8 mouse cellular contexts compared by ENCODE assay signal in the genomic region with DNA sequence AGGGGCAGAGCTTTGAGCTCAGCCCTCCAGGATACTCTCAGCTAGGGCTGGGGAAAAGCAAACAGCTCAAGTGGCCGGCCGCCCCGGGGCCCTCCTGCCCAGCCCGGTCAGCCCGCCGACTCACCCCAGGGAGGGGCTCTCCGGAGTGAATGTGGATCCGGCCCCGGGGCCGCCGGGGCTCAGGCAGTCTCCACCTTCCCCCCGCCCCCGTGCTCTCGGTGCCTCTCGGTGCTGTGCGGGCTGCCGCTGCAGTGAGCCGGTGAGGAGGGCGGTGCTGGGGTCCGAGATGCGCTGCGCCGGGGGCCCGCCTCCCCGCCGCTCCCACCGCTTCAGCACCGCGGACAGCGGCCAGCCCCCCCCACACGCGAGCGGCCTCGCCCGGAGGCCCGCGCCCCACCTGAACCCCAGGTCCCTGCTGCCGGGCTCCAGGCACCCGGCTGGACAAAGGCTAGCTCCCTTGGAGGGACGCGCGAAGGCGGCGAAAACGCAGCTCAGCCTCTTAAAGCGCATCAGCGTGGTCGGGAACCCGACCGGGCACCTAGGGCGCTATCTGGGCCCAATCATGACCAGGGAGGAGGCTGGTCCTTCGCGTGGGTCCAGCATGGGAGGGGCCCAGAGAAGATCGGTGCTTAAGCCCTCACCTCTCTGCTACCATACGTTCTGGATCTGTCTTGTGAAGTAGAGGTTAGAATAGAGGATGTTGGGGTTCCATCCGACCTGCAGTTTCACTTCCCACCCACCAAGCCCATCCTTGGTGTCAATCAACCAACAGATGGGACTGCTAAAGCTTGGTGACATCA.
DNase-seq lines count a peak whose midpoint lies in the region; ATAC-seq and TF ChIP-seq lines count a peak whose summit lies in the region.

No protein-coding gene starts in this region.

- H3K9ac ChIP-seq in embryonic facial prominence, embryonic 14.5 days (ENCODE audit: low read depth, low read length) = peak overlapping the region; percentile 34; the same call in 1 of the 2 replicates
- H3K9ac ChIP-seq in stomach, embryonic 14.5 days (replicated peaks; ENCODE audit: low read depth, low read length) = no peak overlapping the region

- no peaks in the 10 kb centered on the region for H3K9me3 ChIP-seq in embryonic facial prominence, embryonic 14.5 days (ENCODE audit: control insufficient read depth, low read length)
- H3K9me3 ChIP-seq in stomach, embryonic 14.5 days (ENCODE audit: control insufficient read depth, low read depth, low read length) = no peaks in the 10 kb centered on the region

- peak overlapping the region; percentile 57 for H3K4me3 ChIP-seq in layer of hippocampus, adult 2 months
- peak overlapping the region; percentile 34 for H3K4me3 ChIP-seq in embryonic facial prominence, embryonic 14.5 days (ENCODE audit: low read depth, low read length)
- H3K4me3 ChIP-seq in stomach, embryonic 14.5 days (ENCODE audit: low read depth, low read length) = peak overlapping the region; percentile 27; the same call in 1 of the 2 replicates

- 0 out of 2 replicates have a peak, but pooled peaks cover 3% of the 10 kb centered on the region for H3K4me1 ChIP-seq in embryonic facial prominence, embryonic 14.5 days (ENCODE audit: control insufficient read depth, insufficient read depth, low read length)
- H3K4me1 ChIP-seq in stomach, embryonic 14.5 days (ENCODE audit: control insufficient read depth, insufficient read depth, low read length) = no peaks in the 10 kb centered on the region

- peak overlapping the region; percentile 88 for H3K27ac ChIP-seq in layer of hippocampus, adult 2 months
- H3K27ac ChIP-seq in embryonic facial prominence, embryonic 14.5 days (replicated peaks; ENCODE audit: low read depth, low read length) = no peak overlapping the region
- H3K27ac ChIP-seq in stomach, embryonic 14.5 days (ENCODE audit: low read length) = no peak overlapping the region

- WGBS in embryonic facial prominence, embryonic 14.5 days = 3% methylated on average over 25 of the region's 56 CpGs
- WGBS in stomach, embryonic 14.5 days = 2% methylated on average over 44 of the region's 56 CpGs

- peak in 1 of 2 experiments; percentile 37 for DNase-seq in layer of hippocampus, adult 2 months (ENCODE audit: low spot score in 2 of 2)
- DNase-seq in layer of hippocampus, adult 18-20 months (ENCODE audit: low spot score in 2 of 2) = no peak
- peak; percentile 58 for DNase-seq in adrenal gland, postnatal 25 days
- DNase-seq in embryonic facial prominence, embryonic 14.5 days (ENCODE audit: low spot score) = no peak
- DNase-seq in induced T-regulatory cell, adult 2 months (ENCODE audit: low read depth) = peak; percentile 3
- no peak for DNase-seq in spleen, adult 18-20 months

- H3K4me2 ChIP-seq in embryonic facial prominence, embryonic 14.5 days (ENCODE audit: low read depth, low read length) = peak overlapping the region; percentile 51
- H3K4me2 ChIP-seq in stomach, embryonic 14.5 days (replicated peaks; ENCODE audit: low read depth, low read length) = peak overlapping the region; percentile 47

- no peaks in the 10 kb centered on the region for H3K36me3 ChIP-seq in embryonic facial prominence, embryonic 14.5 days (ENCODE audit: control insufficient read depth, insufficient read depth, low read length)
- no peaks in the 10 kb centered on the region for H3K36me3 ChIP-seq in stomach, embryonic 14.5 days (ENCODE audit: control insufficient read depth, insufficient read depth, low read length)

- no peak for TF ChIP-seq CTCF in layer of hippocampus, adult 2 months (conservative IDR thresholded peaks at IDR 0.05)

- peak; percentile 75; the same call in 1 of the 2 replicates for ATAC-seq in embryonic facial prominence, embryonic 14.5 days (ENCODE audit: low read depth)
- ATAC-seq in megakaryocyte, adult 5-6 weeks (ENCODE audit: poor library complexity, severe bottlenecking) = peak; percentile 63; the same call in 1 of the 2 replicates
- ATAC-seq in stomach, embryonic 14.5 days (ENCODE audit: insufficient number of reproducible peaks, insufficient read depth, low FRiP score, low read depth) = peak; percentile 49; the same call in 1 of the 2 replicates

- H3K27me3 ChIP-seq in embryonic facial prominence, embryonic 14.5 days (replicated peaks; ENCODE audit: control insufficient read depth, insufficient read depth, low read length) = peaks cover 41% of the 10 kb centered on the region
- peaks cover 23% of the 10 kb centered on the region for H3K27me3 ChIP-seq in stomach, embryonic 14.5 days (ENCODE audit: control insufficient read depth, insufficient read depth, low read length)

Comparison
In these comparisons a context has a peak if more than half of its experiments do, and no peak if none do; other contexts are left out.
1. DNase-seq: peak in adrenal gland, postnatal 25 days (single experiment) and induced T-regulatory cell, adult 2 months (single experiment); none in layer of hippocampus, adult 18-20 months (0 of 2), embryonic facial prominence, embryonic 14.5 days (single experiment) and spleen, adult 18-20 months (0 of 2).
2. Peak in every context shown above with its lines, with median percentiles within 50 percentile points of each other: H3K4me3 ChIP-seq and ATAC-seq.